Mouse (Mus musculus): Measurements from ENCODE around the gene Ccdc59. TPM values are rescaled to one million over a fixed set of nuclear protein-coding genes. Genes with fewer than 3 reads are reported as not detected.

Ccdc59 gene
- polyA plus RNA-seq (2012; ENCODE audit: low replicate concordance): 8.4 and 9.8 TPM in 2 replicates

GRCm38 (mm10) chr10:105840928-105841888 lies at the start of gene Ccdc59, which contains the start of gene Mettl25:
TSS of gene Ccdc59 (plus strand) at chr10:105841067.
TSS of gene Mettl25 (minus strand) at chr10:105841380.

Other genes with a start within 250 kb of the Ccdc59 start
- 5.1 and 5.7 TPM in 2 replicates for gene Mettl25, start 313 bp downstream of the Ccdc59 start, polyA plus RNA-seq (2012; ENCODE audit: low replicate concordance)